Mouse (Mus musculus) spleen, adult 2 months (tissue): ENCODE results near the gene Wwox.

Experiments used
- CTCF ChIP-seq: fragments of 200-500 bp; IDR thresholded peaks from 2 replicates; pipeline ENCODE4 v1.5.1; 2011; ENCODE audit warnings: mild to moderate bottlenecking, inconsistent platforms; ENCODE audit not compliant: insufficient read depth, insufficient read length, insufficient replicate concordance; ENCODE audit errors: extremely low read depth
- POLR2A ChIP-seq: fragments of 200-500 bp; IDR thresholded peaks from 2 replicates; pipeline ENCODE4 v1.6.1; 2011; ENCODE audit warnings: low read depth, low read length, inconsistent platforms

GRCm38 (mm10) chr8:114979671-114980070 is 540.2 kb downstream of the Wwox start:
- no peak for TF ChIP-seq POLR2A
- TF ChIP-seq CTCF = no peak
